Mouse (Mus musculus) myocyte (in vitro differentiated cells): ENCODE measurements around the gene Ttc36.
"Not testable (repeated sequence)": the region's sequence is repeated elsewhere in the genome, so short reads cannot be mapped to it uniquely, and the experiment has no call there.

Experiments
- E2F4 ChIP-seq: IDR thresholded peaks from one replicate; pipeline ENCODE4 v1.6.1; 2011; ENCODE audit warnings: mild to moderate bottlenecking, control low read depth, moderate library complexity; ENCODE audit not compliant: insufficient read depth
- POLR2A ChIP-seq: IDR thresholded peaks from one replicate; pipeline ENCODE4 v1.6.1; 2011; ENCODE audit warnings: low read depth, mild to moderate bottlenecking, control low read depth, moderate library complexity; ENCODE audit not compliant: insufficient read length
- USF1 ChIP-seq: IDR thresholded peaks from one replicate; pipeline ENCODE4 v1.6.1; 2011; ENCODE audit warnings: low read depth, mild to moderate bottlenecking, control low read depth, moderate library complexity

DNA sequence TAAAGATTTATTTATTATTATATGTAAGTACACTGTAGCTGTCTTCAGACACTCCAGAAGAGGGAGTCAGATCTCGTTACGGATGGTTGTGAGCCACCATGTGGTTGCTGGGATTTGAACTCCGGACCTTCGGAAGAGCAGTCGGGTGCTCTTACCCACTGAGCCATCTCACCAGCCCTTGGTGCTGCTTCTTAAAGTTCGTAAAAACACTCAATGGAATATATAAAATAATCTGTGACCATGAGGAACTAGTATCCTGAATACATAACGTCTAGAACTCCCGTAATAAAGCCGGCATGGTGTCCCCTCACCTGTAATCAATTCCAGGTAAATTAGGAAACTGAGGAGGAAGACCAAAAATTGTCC is 34.9 kb downstream of the Ttc36 start:
- not testable (repeated sequence) for TF ChIP-seq POLR2A, USF1, E2F4
